Comparison of ENCODE assay signal across 17 mouse cellular contexts in genomic region chr1:187226328-187227025, GRCm38 (mm10). TPM values are rescaled to one million over a fixed set of nuclear protein-coding genes. Genes with fewer than 3 reads are reported as not detected.
DNase-seq lines count a peak whose midpoint lies in the region; ATAC-seq and TF ChIP-seq lines count a peak whose summit lies in the region.
"Had no signal": no experiment of that assay in that cellular context is flagged by ENCODE, and none has a peak within 500 bp of the region (broad histone marks: within the 10 kb centered on the region; RNA-seq: fewer than 3 reads in every experiment).

No protein-coding gene starts in this region.

- 21% methylated on average over 11 of the region's 11 CpGs for WGBS in liver, adult 2 months

- peak overlapping the region; percentile 51 for H3K4me3 ChIP-seq in gastrocnemius, adult 2 months
- no peak overlapping the region; the same call in 1 of the 2 replicates for H3K4me3 ChIP-seq in liver, adult 2 months (ENCODE audit: insufficient read depth, low read depth, low read length)
- H3K4me3 ChIP-seq in embryonic fibroblast, embryonic 13.5 days (ENCODE audit: insufficient read depth, low read length) = no peak overlapping the region
- H3K4me3 ChIP-seq: limb, embryonic 13.5 days; midbrain, embryonic 12.5 days; neural tube, embryonic 15.5 days had no signal

- no peak for TF ChIP-seq POLR2A in liver, adult 2 months (IDR thresholded peaks at IDR 0.05; ENCODE audit: extremely low read depth, insufficient read depth, low read length)
- TF ChIP-seq POLR2A in embryonic fibroblast, embryonic 13.5 days (IDR thresholded peaks at IDR 0.05; ENCODE audit: low read depth, low read length) = no peak

- no peak for TF ChIP-seq CTCF in gastrocnemius, adult 2 months (IDR thresholded peaks at IDR 0.05)
- TF ChIP-seq CTCF in liver, adult 2 months (IDR thresholded peaks at IDR 0.05; ENCODE audit: low read depth, low read length) = 0 out of 2 replicates have a peak, but pooled peaks have one; percentile 21
- no peak for TF ChIP-seq CTCF in embryonic fibroblast, embryonic 13.5 days (IDR thresholded peaks at IDR 0.05; ENCODE audit: borderline replicate concordance, insufficient read depth, low read length)

- H3K4me1 ChIP-seq in liver, adult 2 months (ENCODE audit: control insufficient read depth, insufficient read depth, low read length) = peaks cover 13% of the 10 kb centered on the region
- H3K4me1 ChIP-seq in embryonic fibroblast, embryonic 13.5 days (ENCODE audit: control insufficient read depth, insufficient read depth, low read length) = peaks cover 14% of the 10 kb centered on the region
- H3K4me1 ChIP-seq: midbrain, embryonic 12.5 days had no signal

- ATAC-seq in megakaryocyte progenitor cell, adult 5-6 weeks (replicated peaks; ENCODE audit: poor library complexity) = peak; percentile 52
- ATAC-seq: forebrain, embryonic 14.5 days had no signal

- H3K36me3 ChIP-seq in liver, adult 2 months (ENCODE audit: control insufficient read depth, insufficient read depth, low read length) = peaks cover 19% of the 10 kb centered on the region

- H3K27me3 ChIP-seq in liver, adult 2 months (ENCODE audit: control insufficient read depth, insufficient read depth, low read length) = no peaks in the 10 kb centered on the region
- H3K27me3 ChIP-seq: limb, embryonic 13.5 days; midbrain, embryonic 12.5 days; neural tube, embryonic 15.5 days had no signal

- intact Hi-C loops in gastrocnemius, adult 2 months (cut with DNase I) = no loop called here
- intact Hi-C loops in gastrocnemius, postnatal 14 days (cut with DNase I; ENCODE audit: low total_unique reads) = no loop called here

- peaks cover 20% of the 10 kb centered on the region for H3K79me2 ChIP-seq in liver, adult 2 months (ENCODE audit: control insufficient read depth, insufficient read depth, low read length)

- peak overlapping the region; percentile 28; the same call in 1 of the 2 replicates for H3K27ac ChIP-seq in gastrocnemius, adult 2 months
- peak overlapping the region; percentile 43 for H3K27ac ChIP-seq in liver, adult 2 months (replicated peaks; ENCODE audit: insufficient read depth, low read depth, low read length)
- 0 out of 2 replicates have a peak overlapping the region, but pooled peaks have one; percentile 16 for H3K27ac ChIP-seq in embryonic fibroblast, embryonic 13.5 days (ENCODE audit: insufficient read depth, low read length)
- H3K27ac ChIP-seq: limb, embryonic 13.5 days; midbrain, embryonic 12.5 days; neural tube, embryonic 15.5 days had no signal

- no peak overlapping the region for H3K9ac ChIP-seq in liver, adult 2 months (ENCODE audit: low read depth, low read length)
- H3K9ac ChIP-seq: limb, embryonic 13.5 days; midbrain, embryonic 12.5 days; neural tube, embryonic 15.5 days had no signal

- no peak for DNase-seq in gastrocnemius, adult 2 months
- no peak for DNase-seq in gastrocnemius, postnatal 14 days
- DNase-seq in liver, adult 2 months (ENCODE audit: extremely low read depth, low read depth, low spot score) = peak; percentile 57
- DNase-seq in liver = no peak
- no peak for DNase-seq in urinary bladder, postnatal 10 days (ENCODE audit: low spot score)
- DNase-seq in thymus, postnatal 36 days = no peak
- DNase-seq: B cell, adult 2 months; kidney, adult 11 months; right cerebral cortex, postnatal 14 days had no signal

RNA-seq across cellular contexts. Expression of gene Gpatch2, which starts 11.2 kb away (rescaled TPM):
- 10 to 100 TPM; 10.5 to 10.6 TPM for total RNA-seq in gastrocnemius, adult 2 months (2021)
- total RNA-seq in gastrocnemius, postnatal 14 days (2021) = 10 to 100 TPM in 1 of 2 experiments, 1 to 10 TPM in 1; 9.4 to 10.2 TPM
- 14.7 and 15.9 TPM in 2 replicates for total RNA-seq in liver, adult 2 months (2014; rRNA removed)
- polyA plus RNA-seq in liver, adult 2 months (2012; rRNA removed) = 6.3 and 7.1 TPM in 2 replicates
- polyA plus RNA-seq in embryonic fibroblast, embryonic 13.5 days (2011; ENCODE audit: insufficient read length, low read depth, missing spikeins) = 10.5 and 16.7 TPM in 2 replicates
- 9.5 and 9.7 TPM in 2 replicates for total RNA-seq in megakaryocyte progenitor cell, adult 5-6 weeks (2015)
- 21.5 and 29.6 TPM in 2 replicates for total RNA-seq in megakaryocyte progenitor cell, adult 5-6 weeks (2017)

RNA-seq across cellular contexts. Expression of gene Spata17, which starts 11.2 kb away (rescaled TPM):
- total RNA-seq in gastrocnemius, adult 2 months (2021) = not detected
- not detected for total RNA-seq in gastrocnemius, postnatal 14 days (2021)
- total RNA-seq in liver, adult 2 months (2014; rRNA removed) = 0.83 and 0.94 TPM in 2 replicates
- 0.15 TPM in 1 of 2 replicates, not detected in the other for polyA plus RNA-seq in liver, adult 2 months (2012; rRNA removed)
- polyA plus RNA-seq in embryonic fibroblast, embryonic 13.5 days (2011; ENCODE audit: insufficient read length, low read depth, missing spikeins) = 0.65 TPM in 1 of 2 replicates, not detected in the other
- total RNA-seq in megakaryocyte progenitor cell, adult 5-6 weeks (2015) = not detected in 2 replicates
- total RNA-seq in megakaryocyte progenitor cell, adult 5-6 weeks (2017) = 2.2 TPM in 1 of 2 replicates, not detected in the other
- total RNA-seq: gastrocnemius, postnatal 4 days; MEL had no signal
